Mouse (Mus musculus) heart, adult 9 months (tissue): ENCODE data around the gene Skap2.

Experiments used
- DNase-seq, 2 experiments: peaks; one replicate each; pipeline ENCODE4 v3.0.0; 2022; ENCODE audit warnings: low spot score in 2 of 2

Skap2 gene

DNA sequence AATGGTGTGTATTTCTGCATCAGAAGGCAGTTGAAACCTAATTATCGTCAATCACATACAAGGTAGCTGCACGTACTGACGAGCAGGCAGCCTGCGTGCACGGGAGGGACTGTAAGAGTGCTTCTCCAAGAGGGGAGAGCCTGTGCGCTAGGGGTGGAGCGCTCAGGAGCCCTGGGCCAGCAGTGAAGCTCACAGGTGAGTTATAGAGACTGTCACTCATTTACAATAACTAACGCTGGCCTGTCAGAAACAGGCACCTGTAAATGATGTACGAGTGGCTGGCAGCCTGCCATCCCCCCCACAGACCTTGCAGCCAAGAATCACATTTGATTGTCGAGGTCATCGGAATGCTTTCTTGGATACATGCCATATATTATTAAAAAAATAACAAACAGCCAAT is 168.2 kb downstream of the Skap2 start:
- peak in 1 of 2 experiments; percentile 7 for DNase-seq

DNA sequence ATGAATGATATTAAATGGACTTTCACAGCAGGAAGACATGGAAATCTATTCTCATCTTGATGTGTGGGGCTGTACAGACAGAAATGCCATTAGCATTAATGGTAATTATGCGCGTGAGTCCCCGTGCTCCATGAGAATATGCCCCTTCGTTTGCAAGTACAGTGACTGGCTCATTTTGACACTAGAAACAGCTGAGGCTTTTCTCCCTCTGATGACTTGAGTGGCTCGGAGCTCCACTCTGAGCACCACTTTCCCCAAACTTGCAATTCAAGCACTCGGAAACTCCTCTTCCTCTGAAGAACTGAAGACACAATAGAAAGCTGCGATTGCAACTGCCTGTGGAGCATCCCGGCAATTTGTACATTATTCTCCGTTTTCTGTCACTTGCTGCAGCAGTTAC is 169.3 kb downstream of the Skap2 start:
- no peak for DNase-seq

DNA sequence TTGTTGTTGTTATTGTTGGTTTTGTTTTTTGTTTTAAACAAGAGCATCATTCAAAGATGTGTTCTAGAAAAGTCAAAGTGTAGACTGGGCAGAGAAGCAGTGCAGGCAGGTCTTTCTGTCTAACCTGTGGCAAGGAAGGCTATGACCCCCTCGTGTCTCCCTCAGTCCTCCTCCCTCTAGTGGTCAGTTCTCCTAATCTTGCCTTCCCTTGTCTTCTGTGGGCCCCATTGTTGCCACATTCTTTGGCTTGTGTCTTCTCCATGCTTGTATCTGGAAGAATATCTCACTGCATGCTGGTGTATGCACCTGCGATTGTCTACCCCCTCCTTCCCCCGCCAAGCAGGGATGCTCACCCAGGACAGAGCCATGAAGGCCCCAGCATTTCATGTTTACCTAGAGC is 174.2 kb downstream of the Skap2 start:
- DNase-seq, result no peak

GRCm38 (mm10) chr6:51833362-51833761 is 179.0 kb downstream of the Skap2 start:
- no peak for DNase-seq

GRCm38 (mm10) chr6:51825621-51826021 is 186.7 kb downstream of the Skap2 start:
- DNase-seq, result no peak

DNA sequence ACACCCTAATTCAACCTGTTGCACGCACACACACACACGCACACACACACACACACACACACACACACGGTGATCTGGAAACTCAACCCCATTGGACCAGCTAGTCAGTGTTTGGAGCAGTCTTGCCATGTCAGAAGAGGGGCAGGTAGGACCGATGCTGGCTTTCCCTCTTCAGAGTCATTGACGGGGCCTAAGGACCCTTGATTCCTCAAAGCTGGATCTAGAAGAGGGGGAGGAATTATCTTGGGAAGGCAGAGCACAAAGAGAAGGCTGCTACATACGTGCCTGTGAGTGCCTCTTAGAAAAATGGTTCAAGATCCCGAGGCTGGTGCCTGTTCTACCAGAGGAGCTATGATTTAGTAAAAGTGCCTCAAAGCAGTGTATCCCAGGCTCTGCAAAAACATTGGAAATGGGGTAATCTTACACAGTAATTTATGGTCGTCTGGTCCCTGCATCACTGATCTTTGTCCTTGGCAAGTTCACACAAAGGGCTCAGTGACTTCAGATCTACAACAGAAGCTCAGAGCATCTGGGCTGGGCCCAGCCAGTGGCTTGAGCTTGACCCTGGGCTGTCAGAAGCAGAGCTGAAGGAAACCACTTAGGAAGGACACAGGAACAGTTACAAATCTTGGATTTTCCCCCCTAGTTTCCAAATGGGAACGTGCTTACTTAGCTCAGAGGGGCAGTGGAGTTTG is 188.1 kb downstream of the Skap2 start:
- DNase-seq, result no peak

DNA sequence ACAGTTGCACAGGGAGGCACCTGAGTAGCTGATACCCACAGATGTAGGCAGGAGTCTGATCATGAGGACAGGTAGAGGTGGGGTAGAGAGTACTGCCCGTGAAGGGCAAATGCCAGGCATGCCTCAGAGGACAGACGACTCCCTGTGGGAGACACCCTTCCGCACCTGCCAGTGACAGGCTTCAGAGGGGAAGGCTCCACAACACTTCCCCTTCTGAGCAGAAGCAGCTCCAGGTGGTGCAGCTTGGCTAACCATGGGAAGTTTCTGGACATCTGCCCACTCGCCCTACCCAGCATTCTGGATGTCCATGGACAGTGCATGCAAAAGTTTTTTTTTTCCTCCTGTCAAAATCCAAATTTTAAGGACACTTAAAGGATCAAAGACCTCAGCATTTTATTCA is 190.3 kb downstream of the Skap2 start:
- no peak for DNase-seq

DNA sequence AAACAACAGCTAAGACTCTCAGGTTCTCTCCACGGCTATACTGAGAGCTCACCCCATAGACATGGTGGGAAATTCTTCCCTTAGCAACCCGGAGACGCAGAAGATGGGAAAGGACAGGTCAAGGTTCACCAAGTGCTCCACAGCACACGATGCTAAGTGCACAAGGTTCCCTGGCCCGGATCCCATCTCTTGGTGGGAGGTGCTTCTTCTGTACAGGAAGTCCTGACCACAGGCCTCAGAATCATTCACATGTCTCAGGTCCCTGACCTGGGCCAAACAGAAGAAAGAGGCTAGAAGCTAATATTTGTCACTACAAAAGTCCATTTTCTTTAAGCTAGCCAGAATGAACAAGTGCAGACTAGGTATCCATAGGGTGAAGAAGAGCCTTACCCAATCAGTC is 191.5 kb downstream of the Skap2 start:
- no peak for DNase-seq

DNA sequence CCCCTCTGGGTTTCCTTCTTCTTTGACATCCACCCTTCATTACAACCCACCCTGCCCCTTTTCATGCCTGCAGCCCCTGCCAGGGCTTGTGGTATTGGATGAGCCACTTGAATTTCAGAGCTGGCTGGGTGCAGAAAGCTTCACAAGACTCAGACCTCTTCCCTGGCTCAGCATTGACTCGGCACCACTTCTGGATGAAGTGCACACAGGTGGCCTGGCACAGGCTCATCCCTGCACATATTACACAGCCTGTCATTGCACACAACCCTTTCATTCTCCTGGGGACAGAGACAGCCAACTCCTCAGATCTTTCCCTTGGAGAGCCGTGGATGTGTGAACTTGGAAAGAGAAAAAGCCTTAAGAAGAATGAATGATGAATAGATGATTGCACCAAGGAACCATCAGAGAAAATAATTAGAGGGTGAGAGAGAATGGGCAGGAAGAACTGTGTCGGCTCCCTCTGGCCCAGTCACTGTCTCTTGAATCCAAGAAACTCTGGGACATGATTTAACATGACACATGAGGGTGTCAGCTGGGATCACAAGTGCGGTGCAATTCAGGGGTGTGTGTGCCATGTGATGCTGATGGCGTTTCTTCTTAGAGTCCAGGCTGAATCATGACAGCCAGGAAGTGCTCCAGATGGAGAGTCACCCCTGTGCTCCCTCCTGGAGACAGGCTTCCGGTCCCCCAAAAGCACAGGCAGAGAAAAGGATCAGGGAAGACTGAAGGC is 195.3 kb downstream of the Skap2 start:
- no peak for DNase-seq

DNA sequence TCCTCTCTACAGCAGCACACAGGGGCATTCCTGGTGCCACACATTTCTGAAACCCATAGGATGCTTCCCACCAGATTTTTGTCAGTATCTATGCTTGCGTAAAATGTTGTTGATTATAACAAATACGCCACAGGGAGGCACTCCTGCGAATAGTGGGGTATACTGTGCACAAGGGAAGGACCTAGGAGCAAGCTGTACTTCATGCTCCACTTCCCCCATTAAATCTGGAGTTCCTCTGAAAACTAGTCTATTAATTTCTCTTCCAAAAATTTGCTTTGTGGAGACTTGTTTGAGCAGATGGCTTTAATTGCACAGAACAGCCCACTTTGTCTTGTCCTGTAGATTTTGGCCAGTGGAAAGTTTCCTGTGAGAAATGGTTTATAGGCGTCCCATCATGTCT is 201.4 kb downstream of the Skap2 start:
- DNase-seq, result no peak

- no peak for DNase-seq
Measured at GRCm38 (mm10) chr6:51809164-51809824, 203.1 kb downstream of the Skap2 start.

GRCm38 (mm10) chr6:51808011-51808410 is 204.3 kb downstream of the Skap2 start:
- DNase-seq, result no peak
